Mouse (Mus musculus): ENCODE data around the gene Dnah17.

Gene Dnah17

DNA sequence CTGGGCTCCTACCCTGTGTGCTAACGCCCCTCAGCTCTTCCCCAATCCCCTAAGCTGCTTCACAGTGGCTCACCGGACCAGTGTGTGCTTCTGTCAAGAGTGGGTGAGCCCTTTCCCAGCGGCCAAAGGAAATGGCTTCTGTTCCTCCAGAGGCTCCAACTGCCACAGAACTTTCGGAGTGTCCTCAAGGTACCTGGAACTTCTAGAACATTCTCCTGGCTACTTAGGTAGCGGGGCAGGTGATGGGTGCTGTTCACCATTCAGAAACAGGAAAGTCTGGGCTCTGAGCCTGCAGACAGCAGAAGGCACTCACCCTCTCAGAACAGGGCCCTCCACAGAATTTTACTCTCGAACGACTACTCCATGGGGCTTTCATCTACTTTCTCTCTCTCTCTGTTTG lies at the start of gene Dnah17:
Gene Dnah17, minus strand, starts transcription at position 101 of the 400 bp plus-strand sequence.
- DNase-seq = no peak

DNA sequence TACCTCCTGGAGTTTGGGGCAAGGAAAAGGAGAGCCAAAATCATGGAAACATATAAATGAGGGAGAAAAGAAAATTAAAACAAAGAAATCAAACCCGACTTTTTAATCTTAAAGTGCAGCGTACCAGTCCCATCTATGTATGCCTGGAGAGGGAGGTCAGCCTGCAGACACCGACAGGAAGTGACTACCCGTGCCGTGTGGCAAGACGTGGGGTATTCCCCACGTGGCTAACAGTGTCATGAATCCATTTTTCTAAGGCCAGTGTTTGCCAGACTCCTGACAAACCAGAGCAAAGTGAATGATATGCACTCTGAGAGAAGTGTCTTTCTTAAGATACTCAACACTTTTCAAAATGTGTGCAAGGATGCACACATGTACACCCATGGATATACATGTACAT lies 49.8 kb upstream of the Dnah17 start:
- DNase-seq = no peak

DNA sequence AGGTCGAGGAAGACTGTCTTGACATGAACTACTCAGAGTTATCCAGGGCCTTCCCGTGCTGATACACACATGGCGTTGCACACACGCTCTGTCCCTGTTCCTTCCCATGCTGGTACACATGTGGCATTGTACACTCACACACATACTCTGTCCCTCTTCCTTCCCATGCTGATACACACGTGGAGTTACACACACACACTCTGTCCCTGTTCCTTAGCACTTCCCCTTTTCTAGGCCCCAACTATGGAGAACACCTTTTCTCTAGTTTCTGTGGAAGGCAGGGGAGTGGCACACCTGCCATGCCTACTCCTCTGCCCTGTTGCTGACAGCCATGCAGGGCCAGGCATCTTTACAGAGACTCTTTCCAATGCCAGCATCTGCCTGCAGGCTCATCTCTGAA lies 47.8 kb upstream of the Dnah17 start:
- DNase-seq = no peak

DNA sequence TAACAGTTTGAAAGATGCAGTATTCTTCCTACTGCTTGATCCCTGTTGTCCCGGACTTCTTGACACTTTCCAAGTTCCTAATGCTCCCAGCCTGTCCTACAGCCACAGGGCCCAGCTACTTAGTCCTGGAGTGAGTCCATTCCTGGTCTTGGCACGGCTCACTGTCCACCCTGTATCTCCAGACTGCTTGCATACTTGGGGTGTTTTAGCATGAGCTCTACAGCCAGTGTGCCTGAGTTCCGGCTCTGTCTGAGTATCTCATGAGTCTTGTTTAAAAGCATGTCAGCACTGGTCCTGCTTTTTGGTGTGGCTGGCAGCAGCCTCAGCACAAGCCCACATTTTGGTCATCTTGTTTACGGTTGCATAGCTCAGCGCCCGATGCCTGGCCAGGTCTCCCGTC lies 44.3 kb upstream of the Dnah17 start:
- peak in 1 of 2 experiments; percentile 60 for DNase-seq

DNA sequence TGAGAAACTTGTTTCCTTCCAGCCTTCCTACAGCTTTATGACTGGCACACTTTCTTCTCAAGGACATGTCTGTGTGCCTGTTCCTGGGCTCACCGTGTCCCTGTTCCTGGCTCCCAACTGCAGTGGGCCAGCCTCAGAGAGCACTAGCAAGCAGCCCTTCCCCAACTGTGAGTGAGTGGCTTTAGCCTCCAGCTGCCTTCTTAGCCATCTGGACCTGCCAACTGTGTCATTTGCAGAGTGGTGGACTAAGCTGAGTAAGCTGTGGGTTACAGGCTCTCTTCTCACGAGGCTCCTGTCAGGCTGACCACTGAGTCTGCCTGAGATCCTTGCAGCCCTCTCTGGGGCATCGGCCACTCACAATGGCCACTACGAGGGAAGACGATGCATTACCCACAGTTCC lies 42.3 kb upstream of the Dnah17 start:
- peak in 1 of 2 experiments; percentile 32 for DNase-seq

DNA sequence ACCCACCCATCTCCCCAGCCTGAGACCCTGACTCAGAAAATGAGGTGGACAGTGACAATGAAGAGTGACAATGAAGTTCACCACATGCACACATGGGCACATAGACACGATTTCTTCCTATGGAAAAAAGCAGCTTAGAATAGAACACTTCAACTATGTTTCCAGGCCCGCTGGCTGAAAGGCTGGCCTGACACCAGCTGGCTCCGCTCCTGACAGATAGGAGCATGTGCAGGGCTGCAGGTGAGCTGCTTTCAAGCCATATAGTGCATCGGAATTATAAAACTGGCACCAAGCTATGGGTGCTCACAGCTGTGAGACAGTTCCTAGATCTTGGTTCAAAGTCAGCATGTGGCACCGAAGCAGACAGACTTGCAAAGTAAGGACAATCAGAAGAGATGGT lies 39.9 kb upstream of the Dnah17 start:
- DNase-seq = peak; percentile 70 to 72

DNA sequence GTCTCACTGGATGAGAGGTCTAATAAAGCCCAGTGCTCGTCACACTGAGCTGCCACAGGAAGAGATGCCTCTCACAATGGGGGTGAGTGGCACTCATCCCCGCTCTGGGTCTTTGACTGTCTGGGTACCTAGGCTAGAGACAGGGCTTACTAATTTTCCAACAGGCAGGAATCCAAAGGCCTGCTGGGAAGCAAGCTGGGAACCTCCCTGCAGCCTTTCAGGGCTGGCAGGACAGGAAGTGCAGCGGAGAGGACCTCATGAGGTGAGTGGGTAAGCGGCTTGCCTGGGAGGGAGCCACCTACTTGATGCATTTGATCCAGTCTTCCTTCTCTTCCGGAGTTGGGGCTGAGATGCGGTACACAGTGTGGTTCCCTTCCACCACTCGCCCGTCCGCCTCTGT lies 38.3 kb upstream of the Dnah17 start:
- peak; percentile 57 to 63 for DNase-seq

DNA sequence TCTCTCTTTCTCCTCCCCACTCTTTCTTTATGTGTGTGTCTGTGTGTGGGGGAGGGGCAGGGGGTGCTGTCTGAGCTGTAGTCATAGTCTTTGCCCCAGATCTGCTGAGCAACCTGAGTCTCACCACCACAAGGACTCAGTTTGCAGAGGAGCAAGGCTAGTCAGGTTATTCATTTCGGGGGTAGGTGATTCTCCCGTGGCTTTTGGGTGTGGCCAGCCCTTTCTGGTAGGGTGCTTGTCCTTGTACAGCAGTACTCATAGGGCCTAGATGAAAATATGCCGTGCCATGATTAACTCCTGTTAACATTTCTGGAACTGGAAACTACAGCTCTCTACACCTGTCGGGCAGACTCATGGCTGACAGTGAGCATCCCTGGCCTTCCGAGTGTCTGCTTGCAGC lies 36.2 kb upstream of the Dnah17 start:
- DNase-seq = no peak

DNA sequence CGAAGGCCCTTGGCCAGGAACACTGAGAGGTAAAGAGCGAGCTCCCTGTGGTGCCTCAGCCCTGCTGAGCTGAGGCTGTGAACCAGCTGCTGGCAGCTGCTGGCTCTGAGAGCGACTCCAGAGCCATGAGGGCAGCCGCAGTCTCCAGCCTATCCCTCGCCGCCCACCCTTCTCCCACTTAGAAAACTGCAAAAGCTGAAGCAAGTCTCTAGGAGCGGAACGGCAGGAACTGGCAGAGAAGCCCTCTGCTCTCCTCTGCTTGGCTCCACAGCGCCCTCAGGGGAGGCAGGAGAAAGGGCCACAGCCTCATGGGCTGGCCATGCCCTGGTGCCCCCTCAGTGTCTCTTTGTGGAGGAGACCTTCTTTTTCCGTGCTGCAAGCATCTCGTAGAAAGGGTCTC lies 35.2 kb upstream of the Dnah17 start:
- peak in 1 of 2 experiments; percentile 31 for DNase-seq

DNA sequence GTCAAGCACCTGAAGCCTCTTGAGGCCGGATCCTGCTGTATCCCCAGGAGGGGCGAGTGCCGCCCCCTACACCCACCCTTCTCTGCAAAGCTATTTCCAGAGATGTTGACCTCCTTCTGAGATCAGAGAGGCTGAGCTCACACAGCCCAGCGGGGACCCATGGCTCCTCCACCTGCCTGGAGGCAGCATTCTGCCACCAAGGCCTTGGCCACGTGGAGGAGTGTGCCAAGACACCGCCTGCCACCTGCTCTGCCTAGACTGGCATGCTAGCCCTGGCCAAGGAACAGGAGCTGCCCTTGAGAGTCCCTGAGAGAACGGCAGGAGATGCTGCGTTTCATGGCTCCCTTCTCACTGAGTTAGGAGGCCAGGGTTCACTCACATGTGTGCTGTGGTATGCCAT lies 34.1 kb upstream of the Dnah17 start:
- DNase-seq = peak; percentile 82 to 90

DNA sequence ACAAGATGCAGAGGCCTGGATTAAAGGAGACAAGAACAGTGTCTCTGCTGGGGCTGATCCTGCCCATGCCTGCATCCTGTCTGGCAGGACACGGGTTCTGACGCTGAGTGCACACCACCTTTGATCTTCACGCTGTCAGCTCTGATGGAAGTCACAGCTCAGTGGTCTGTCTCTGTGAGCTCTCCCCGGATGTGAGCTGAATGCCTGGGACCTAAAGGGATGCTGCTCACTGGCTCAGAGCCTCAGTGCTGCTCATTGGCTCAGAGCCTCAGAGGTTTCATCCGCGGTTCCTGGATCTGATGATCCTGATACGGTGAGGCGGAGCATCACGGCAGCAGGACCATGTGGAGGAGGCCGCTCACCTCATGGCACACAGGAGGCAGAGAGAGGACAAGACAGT lies 31.8 kb upstream of the Dnah17 start:
- peak in 1 of 2 experiments; percentile 34 for DNase-seq

DNA sequence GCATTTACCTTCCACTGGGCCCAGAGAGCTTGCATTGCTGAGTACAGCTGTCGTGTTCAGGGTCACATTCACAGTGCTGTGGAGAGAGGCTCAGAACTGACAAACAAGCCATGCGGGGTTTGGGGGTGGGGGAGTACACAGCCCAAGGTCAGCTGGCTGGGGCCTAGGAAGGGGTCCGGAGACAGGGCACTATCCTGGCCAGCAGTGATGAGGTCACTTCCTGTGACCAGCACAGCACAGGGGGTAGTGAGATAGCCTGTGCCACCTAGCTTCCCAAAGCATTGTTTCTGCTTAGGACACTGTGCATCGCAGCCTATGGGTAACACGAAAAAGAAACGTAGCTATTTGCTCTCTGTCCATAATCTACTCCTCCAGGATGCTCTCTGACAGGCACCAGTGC lies 30.8 kb upstream of the Dnah17 start:
- DNase-seq = no peak

DNA sequence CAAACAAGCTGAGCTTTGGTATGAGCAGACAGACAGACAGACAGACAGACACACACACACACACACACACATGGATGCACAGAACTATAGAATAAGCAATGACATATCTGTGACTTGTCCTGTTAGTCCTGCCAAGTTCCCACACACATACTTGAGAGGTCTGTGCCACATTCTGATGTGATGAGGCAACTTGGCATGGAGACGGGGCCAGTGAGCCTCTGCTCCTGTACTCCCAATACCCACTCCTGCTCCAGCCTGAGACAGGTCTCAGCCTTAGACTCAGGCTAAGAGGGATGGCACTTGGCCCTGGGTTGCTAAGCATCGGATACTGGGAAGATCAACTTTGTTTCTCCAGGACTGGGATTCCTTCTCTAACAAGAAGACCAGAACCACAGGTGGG lies 30.3 kb upstream of the Dnah17 start:
- no peak for DNase-seq

DNA sequence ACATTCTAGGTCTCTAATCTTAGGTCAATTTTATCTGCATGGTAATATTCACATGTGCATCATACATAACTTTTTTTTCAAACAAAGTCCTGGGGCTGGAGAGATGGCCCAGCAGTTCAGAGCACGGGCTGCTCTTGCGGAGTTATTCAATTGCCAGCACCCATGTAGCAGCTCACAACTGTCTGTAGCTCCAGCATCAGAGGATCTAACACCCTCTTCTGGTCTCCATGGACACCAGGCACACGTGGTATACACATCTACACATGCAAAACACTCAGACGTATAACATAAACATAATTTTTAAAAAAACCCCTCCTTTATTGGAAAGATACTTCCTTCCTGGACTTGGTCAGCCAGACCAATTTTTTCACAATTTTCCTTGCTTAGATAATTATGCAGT lies 28.3 kb upstream of the Dnah17 start:
- no peak for DNase-seq

DNA sequence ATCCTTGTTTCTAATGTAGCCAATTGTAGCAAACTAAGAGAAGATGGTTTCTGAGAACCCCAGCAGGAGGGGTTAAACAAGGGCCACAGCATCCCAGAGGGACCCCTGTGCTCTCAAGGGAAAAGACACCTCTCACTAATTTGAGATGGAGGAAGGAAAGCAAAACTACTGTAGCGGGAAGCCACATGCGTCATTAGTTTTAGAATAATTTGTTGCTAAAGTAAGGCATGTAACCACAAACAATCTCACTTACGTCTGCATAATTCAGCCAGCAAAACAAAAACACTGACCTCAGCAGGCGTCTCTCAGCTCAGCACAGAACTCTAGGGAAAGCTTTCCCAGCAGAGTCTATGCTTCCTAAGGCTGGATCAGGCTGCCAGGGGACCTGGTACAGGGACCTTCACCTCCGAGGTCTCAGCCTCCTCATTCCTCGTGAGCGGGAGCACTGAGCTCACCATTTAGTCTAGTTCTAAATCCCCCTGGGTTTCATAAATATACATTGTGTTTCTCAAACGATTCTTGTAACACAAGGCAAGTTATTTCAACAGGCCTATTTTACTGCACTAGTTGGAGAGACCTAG lies 26.1 kb upstream of the Dnah17 start:
- no peak for DNase-seq

DNA sequence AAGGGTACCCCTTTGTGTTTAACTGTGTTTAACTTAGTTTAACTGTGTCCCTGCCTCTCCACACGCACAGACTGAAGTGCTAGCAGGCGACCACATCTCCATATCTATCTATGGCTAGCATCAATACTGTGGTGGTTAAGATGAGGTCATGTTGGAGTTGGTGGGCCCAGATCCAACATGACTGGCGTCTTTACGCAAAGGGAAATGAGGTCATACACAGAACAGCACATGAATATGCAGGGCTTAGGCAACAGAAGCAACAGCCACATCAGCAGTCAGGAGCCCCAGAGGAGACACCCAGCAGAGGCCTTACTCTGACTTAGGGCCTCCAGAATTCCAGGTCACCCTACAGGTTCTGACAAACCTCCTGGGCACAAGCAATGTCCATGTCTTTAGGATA lies 22.5 kb upstream of the Dnah17 start:
- no peak for DNase-seq

DNA sequence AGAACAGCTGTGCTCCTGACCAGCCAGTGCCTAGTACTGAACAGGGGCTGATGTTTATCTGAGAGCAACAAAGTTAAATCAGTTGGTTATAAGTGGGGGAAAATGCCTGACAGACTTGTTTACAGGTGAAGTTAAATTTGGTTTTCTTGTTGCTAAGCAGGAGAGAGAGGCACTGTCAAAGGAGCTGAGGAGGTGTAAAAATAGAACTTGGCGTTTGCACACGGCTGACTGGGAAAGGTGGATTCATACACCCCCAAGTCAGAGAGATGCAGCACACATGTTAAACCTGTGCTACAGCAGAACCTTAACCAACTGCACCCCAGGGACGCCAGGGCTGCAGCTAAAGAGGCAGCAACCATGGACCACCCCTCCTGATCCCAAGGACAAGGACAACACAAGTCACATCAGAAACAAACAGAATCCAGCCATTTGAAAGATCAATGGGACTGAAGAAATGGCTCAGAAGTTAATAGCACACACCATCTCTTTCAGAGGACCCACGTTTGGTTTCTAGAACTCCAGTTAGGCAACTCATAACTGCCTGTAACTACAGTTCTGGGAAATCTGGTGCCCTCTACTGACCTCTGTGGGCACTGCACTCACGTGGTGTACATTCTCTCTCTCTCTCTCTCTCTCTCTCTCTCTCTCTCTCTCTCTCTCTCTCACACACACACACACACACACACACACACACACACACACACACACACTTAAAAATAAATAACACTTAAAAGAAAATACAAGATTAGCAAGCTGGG lies 21.2 kb upstream of the Dnah17 start:
- no peak for DNase-seq

DNA sequence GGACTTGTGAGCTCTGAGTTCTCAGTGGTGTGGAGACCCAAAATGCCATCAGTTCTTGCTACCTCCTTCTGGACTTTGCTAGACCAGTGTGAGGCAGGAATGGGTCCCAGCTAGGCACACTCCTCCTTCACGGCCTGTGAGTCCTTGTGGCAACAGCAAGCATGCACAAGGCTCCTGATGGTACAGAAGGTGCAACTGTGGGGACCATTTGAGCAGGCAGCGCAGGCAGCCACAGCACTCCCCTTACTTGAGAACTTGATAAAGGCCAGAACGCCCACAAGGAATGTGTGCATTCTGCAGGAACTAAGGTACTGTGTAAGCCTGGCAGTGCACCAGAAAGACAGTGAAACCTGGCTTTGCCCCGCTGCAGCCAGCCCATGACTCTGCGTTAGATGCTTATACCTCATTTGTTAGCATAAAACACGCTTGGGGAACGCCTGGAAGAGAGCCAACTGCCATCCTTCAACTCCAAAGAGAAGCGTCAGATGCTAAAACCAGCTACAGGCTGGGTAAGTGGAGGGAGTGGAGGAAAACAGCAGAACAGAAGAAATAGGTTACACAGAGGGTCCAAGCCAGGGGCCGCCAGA lies 19.8 kb upstream of the Dnah17 start:
- no peak for DNase-seq

DNA sequence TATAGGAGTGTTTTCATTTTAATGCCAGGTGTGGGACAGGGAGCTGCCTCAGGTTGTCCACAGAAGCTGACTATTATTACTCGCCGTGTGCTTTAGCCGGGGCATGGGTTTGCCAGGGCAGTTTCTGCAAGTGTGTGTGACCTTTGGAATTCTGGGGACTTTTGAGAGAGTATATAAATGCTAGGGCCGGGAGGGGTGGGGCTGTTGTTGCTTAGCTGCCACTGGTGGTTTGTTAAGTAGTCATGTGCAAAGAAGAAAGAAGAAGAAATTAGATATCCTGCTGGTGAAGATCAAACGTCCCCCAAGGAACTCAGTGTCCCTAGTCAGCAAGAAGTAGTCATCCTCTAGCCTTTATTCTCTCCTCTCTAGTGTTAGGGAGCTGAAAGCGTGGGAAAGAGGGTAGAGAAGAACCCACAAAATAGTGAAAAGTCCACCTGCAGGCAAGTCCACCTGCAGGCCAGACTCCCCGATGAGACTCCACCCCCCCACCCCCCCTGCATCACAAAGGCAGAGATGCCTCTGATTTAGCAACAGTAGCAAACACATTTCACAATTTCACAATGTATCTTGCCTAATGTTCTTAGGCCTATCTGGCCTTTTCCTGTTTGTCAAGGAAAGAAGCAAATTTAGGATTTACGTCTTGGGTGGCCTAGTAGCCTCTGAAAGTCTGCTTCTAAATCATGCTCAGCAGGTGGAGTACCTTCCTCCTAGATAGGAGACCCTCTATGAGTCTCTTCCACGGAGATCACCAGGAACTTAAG lies 17.6 kb upstream of the Dnah17 start:
- no peak for DNase-seq

DNA sequence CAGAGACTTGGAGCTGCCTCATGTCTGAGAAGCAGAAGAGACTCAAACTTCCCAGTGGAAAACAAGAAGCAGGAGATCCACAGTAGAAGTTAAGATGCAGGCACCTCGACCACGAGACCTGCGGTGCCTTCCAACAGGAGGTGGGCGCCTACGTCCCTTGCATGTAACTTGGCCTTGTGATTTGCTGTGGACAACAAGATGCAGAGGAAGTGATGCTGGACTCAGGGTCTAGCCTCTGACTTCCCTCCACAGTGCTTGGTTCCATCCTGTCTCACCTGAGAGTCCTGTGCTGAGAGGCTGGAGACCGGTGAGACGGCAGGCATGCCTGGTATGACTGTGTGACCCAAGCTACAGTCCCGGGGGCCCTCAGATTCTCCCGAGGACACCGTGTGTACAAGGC lies 16.0 kb upstream of the Dnah17 start:
- DNase-seq = no peak

DNA sequence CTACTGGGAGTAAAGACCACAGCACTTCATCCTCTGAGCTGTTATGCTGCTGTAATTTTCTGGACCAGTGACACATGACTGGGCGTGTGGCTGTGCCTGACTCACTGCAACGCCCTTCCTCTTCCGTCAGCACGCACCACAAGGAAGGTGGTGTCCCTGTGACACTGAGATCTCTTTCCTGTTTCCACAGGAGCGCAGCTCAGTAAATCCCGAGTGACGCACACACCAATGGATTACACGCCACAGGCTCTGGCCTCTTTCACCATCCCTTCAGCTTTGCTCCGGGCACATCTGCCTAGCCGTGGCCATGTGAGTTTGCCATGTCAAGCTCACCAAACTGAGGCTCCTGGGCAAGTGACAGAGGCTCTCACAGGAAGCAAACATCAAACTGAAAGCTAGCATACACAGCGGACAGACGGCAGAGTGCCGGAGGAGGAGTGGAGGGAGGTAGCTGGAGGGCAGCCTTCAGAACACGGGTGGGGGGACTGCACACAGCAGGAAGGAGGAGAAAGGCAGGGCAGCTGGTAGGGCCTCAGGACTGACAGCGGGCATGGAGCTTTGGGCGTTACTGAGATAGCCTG lies 15.4 kb upstream of the Dnah17 start:
- no peak for DNase-seq

DNA sequence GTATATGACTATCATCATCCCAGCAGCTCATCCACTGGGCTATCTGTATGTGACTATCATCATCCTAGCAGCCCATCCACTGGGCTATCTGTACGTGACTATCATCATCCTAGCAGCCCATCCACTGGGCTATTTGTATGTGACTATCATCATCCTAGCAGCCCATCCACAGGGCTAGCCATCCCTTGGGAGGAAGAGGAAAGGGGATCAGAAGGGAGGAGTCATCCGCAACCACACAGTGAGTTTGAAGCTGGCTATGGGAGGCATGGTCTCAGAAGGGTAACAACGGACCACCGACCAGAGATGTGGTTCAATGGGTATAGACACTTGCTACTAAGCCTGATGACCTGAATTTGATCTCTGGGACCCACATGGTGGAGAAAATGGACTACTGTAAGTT lies 14.7 kb upstream of the Dnah17 start:
- DNase-seq = no peak

DNA sequence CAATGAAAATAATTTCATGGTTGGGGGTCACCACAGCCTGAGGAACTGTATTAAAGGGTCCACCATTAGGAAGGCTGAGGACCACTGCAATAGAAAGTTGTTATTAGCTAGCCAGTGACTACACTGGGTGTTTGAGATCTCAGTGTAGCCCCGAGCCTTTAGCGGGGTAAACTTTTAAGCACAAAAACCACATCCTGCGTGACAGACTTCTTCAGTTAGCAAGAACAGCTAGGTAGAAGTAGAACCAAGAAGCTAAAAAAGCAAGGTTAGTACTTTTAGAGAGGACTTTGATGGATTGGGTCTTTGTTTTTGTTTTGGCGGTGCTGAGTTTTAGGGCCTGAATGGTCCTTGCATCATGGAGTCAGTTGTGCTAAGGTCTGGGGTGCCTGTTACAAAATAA lies 13.3 kb upstream of the Dnah17 start:
- DNase-seq = no peak

Measured in cerebellum, adult 18-20 months (tissue).